Mouse (Mus musculus) yolk sac, embryonic 10.5 days (tissue): Measurements from ENCODE around the gene Kat7.

Experiments
- DNase-seq: peaks from one replicate; pipeline ENCODE4 v3.0.0-alpha.2; 2017; ENCODE audit warnings: low spot score

Kat7 gene

DNA sequence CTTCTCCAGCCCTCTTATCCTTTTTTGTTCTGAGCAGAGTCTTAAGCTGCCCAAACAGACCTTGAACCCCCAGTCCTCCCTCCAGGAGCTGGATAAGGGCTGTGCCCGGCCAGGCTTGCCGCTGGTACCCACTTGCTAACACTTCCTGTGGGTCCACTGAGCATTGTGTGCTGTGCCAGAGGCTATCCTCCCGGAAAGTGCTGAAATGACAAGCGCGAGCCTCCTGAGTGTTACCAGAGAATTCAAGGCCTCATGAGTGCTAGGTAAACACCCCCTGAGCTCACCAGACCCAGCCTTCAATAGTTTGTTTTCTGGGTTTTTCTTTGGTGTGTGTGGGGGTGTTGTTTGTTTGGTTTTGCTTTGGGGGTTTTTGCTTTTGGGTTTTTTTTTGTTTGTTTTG, 82.6 kb downstream of the Kat7 start:
- no peak for DNase-seq

GRCm38 (mm10) chr11:95225448-95225847, 84.6 kb downstream of the Kat7 start:
- peak; percentile 60 for DNase-seq
